Mouse (Mus musculus) olfactory bulb, adult 2 months (tissue): Measurements from ENCODE around the gene Efnb2. TPM values are rescaled to one million over a fixed set of nuclear protein-coding genes. Genes with fewer than 3 reads are reported as not detected.

Source experiments
- H3K27ac ChIP-seq: fragments of 200-500 bp; 2 replicates; pipeline ENCODE4 v1.5.1; 2012; ENCODE audit warnings: low read depth, low read length; ENCODE audit not compliant: insufficient read depth
- H3K4me1 ChIP-seq: fragments of 200-500 bp; 2 replicates; pipeline ENCODE4 v1.6.1; 2012; ENCODE audit warnings: low read length; ENCODE audit not compliant: control insufficient read depth, insufficient read depth
- H3K4me3 ChIP-seq: fragments of 200-500 bp; 2 replicates; pipeline ENCODE4 v1.5.1; 2012; ENCODE audit warnings: mild to moderate bottlenecking, low read depth, low read length, moderate library complexity; ENCODE audit not compliant: insufficient read depth
- CTCF ChIP-seq: fragments of 200-500 bp; IDR thresholded peaks from 2 replicates; pipeline ENCODE4 v1.5.1; 2012; ENCODE audit warnings: low read depth, mild to moderate bottlenecking, low read length, moderate library complexity; ENCODE audit not compliant: insufficient read depth
- POLR2A ChIP-seq: fragments of 200-500 bp; IDR thresholded peaks from 2 replicates; pipeline ENCODE4 v1.6.1; 2012; ENCODE audit warnings: mild to moderate bottlenecking, low read depth, low read length, moderate library complexity; ENCODE audit not compliant: insufficient read depth
- WGBS: fragments of 180-500 bp; shearing (Covaris S2); methylation state at CpG from one replicate; pipeline ENCODE4 v1.1.7; 2018; 5-methylcytosine and 5-hydroxymethylcytosine counted together
- polyA plus RNA-seq: library from polyadenylated mRNA; stranded (reverse); fragments of >200 nt; gene quantifications from 2 replicates; pipeline ENCODE4 v1.2.4, GENCODE M21; 2012; ENCODE audit warnings: low replicate concordance; ENCODE audit not compliant: missing spikeins, insufficient read depth, insufficient read length

The Efnb2 gene
- polyA plus RNA-seq, 1 experiment: not detected

DNA sequence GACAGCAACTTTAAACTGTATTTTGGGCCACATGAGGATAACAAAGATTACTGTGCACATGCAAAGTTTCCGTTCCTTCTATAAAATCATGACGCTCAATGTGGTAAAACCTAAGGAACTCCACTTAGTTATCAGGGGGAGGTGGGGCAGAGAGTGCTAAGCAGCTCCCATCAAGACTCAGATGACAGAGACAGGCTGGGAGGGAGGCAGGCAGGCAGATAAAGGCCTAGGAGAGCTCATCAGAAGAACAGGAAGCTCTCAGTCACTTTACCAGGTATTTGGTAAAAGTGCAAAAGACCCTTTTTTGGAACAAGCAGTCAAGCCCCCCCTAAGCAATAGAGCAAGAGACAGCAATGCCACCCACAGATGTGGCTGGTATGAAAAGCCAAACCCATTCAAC, 24.5 kb upstream of the Efnb2 start:
- peaks cover 8% of the 10 kb centered on the region; the same call in 1 of the 2 replicates for H3K4me1 ChIP-seq
- no peak overlapping the region for H3K27ac ChIP-seq
- no peak for TF ChIP-seq CTCF
- no peak for TF ChIP-seq POLR2A
- WGBS: 53% methylated on average over 2 of the region's 2 CpGs
- no peak overlapping the region for H3K4me3 ChIP-seq

DNA sequence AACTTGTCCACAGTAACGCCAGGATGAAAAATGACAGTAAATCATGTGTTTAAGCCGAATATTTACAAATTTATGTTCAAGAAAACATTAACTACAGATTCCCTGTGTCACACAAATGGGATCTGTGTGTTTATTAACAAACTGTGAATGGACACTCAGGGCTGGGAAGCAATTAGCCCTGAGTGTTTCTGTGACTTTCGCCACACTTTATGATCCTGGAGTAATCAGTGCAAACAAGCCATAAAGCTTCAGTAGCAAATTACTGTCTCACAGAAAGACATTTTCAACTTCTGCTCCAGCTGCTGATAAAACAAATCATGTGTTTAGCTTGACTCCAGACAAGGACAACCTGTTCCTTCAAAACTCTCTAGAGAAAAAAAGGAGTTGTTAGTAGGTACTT, 21.7 kb upstream of the Efnb2 start:
- Histone ChIP-seq H3K4me3 (no peak overlapping the region), H3K4me1 (peaks cover 8% of the 10 kb centered on the region; the same call in 1 of the 2 replicates), H3K27ac (no peak overlapping the region)
- 85% methylated on average over 3 of the region's 3 CpGs for WGBS
- no peak for TF ChIP-seq POLR2A
- no peak for TF ChIP-seq CTCF

DNA sequence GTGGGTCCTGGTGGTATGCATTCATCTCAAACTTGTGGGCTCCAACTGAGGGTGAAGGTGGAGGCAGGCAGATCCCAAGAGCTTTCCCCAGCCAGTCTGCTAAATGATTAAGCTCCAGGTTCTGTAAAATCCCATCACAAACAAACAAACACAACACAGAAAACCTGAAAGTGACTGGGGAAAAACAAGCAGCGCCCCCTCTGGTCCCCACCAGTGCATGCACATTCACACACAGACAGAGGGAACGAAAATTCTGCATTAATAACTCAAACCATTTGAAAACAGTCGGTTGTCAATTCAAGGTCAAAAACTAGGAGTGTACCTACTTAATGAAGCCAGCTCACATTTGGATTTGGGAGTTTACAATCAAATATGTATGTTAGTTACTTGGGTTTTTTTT, 17.2 kb upstream of the Efnb2 start:
- Histone ChIP-seq H3K4me3 (no peak overlapping the region), H3K4me1 (no peaks in the 10 kb centered on the region), H3K27ac (no peak overlapping the region)
- 85% methylated on average over 3 of the region's 3 CpGs for WGBS
- TF ChIP-seq POLR2A (no peak), CTCF (no peak)

DNA sequence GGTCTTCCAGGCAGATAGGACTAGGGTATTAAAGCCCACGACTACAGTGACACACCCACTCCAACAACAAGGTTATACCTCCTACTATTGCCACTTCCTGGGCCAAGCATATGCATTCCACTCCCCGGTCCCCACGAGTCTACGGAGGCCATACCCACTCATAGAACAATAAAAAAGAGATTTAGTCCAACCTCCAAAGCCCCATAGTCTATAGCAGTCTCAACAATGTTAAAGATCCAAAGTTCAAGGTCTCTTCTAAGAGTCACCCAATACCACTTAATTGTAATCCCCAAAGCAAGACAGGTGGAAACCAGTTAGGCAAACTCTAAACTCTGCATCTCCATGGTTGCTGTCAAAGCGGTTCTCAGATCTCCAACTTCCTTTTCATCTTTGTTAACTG, 13.8 kb upstream of the Efnb2 start:
- H3K27ac ChIP-seq: no peak overlapping the region
- H3K4me1 ChIP-seq: no peaks in the 10 kb centered on the region
- WGBS: 81% methylated on average over 5 of the region's 5 CpGs
- H3K4me3 ChIP-seq: no peak overlapping the region
- TF ChIP-seq POLR2A (no peak), CTCF (no peak)

DNA sequence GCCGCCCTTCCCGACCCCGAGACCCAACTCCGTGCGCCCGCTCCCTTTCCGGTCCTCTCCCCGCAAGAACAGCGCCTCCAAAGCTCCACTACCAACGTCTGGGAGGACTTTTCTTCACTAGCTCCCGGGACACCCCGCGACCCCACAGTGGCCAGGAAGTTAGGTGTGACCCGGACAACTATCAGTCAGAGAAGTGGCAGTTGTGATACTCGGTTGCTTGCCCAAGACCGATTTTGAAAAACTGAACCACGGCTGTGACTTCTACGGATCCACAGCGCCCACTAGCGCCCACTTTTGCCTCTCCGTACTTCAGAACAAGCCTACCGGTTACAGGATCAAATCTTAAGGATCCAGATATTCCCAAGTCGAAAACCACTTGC, 707 bp upstream of the Efnb2 start:
- Histone ChIP-seq H3K27ac (peak overlapping the region; percentile 5; the same call in 1 of the 2 replicates), H3K4me1 (peaks cover 4% of the 10 kb centered on the region; the same call in 1 of the 2 replicates), H3K4me3 (peak overlapping the region; percentile 72)
- under 1% methylated on average over 23 of the region's 23 CpGs for WGBS
- TF ChIP-seq CTCF: peak; percentile 65
- TF ChIP-seq POLR2A: no peak

DNA sequence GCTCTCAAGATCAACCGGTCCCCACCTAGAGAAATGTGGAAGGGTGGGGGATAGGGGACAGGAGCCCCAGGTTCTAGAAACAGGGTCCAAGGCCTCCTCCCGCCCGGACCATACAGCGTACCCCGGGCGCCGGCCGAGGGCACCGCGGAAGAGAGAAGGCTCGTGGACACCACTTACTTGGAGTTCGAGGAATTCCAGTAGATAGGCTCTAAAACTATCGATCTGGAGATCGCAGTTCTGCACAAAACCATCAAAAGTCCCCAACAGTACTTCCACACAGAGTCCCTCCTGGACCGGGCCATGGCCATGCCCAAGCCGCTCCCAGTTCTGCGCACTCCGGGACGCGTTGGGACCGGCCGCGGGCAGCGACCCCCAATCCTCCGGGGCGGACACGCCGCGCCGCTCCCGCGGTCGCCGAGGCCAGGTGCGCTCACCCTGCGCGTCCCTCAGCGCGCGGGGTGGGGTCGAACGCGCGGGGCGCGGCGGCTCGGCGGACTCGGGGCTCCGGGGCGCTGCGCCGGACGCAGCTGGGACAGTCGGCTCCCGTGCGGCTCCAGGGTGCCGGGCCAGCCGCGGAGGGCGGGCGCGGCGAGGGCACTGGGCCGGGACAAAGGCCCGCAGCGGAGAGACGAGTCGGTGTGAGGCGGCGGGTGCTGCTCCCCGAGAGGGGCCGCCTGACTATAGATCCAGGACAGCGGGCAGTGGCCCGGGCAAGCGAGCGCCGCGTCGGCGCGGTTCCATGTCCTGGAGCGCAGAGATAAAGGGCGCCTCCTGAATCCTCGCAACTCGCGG, 539 bp downstream of the Efnb2 start:
- Histone ChIP-seq H3K4me3 (peak overlapping the region; percentile 72), H3K4me1 (peaks cover 4% of the 10 kb centered on the region; the same call in 1 of the 2 replicates), H3K27ac (peak overlapping the region; percentile 18)
- TF ChIP-seq POLR2A (no peak), CTCF (no peak)
- WGBS: under 1% methylated on average over 88 of the region's 88 CpGs

DNA sequence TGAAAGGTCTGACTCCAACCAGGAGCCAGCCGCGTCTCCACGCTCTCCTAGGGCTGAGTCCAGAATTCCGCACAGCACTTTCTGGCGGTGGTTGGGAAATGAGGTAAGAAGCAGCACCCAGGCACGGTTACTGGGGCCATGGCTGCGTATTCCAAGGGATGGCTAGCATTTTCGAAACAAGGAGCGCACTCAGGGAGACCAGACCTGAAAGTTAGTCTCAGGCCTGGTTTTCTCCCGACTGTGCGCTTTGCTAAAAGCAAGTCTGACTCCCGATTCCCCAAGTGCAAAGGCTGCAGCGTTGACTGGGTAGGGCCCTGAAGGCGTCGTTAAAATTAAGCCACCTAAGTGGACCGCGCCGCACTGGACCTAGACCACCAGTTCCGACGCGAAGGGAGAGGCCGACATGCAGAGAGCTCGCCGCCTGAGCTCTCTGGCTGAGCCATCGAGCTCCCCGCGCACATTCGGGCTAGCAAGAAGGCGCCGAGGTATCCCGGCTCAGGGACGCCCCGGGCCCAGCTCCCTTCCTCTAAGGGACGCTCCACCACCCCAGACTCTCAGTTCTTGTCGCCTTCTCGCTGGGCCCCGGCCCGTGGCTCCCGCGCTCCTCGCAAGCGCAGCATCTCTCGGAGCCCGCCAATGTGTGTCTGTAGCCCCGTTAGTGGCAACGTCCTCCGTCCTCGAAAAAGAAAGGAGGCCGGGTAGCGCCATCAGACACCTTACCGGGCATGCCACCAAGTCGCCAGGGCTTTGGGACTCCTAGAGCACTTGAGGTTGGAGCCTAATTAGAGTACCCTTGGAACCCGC, 1.3 kb downstream of the Efnb2 start:
- WGBS: 1% methylated on average over 53 of the region's 53 CpGs

DNA sequence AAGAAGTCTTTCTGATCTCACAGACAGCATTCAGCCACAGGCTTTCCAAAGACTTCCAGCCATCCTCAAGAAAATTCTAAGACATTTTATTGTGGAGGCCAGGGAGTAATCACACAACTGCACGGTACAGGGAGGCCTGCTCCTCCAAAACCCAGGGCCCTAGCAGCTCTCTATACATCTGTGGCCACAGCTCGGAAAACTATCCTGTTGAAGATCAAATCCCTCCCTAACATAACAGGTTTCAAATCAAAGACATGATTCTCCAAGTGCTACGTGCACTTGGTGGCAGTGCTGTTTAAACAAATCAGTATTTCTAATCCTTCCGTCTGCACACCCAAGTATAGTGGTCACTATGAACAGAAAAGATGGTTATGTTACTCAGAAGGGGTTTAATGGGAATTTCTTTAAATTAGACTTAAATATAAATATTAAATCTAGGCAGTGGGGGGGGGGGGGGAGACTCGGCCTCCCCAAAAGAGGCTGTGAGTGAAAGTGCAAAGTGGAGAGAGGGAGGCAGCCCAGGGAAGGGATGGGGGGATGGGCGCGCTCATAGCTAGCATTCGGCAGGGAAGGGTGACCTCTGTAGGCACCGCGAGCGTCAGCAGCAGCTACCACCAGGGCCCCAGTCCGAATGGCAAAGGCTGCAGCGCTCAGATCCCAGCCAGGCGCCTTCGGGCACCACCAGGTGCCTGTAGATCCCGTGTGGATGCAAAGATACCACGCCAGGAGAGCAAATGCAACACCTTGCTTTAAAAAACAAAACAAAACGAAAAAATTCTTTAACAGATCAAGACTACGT, 2.4 kb downstream of the Efnb2 start:
- H3K27ac ChIP-seq: peak overlapping the region; percentile 31; the same call in 1 of the 2 replicates
- TF ChIP-seq POLR2A: no peak
- peak; percentile 51 for TF ChIP-seq CTCF
- 10% methylated on average over 19 of the region's 19 CpGs for WGBS
- H3K4me3 ChIP-seq: peak overlapping the region; percentile 34
- H3K4me1 ChIP-seq: peaks cover 9% of the 10 kb centered on the region

More for the DNA sequence above, 1.3 kb downstream of the Efnb2 start:
- TF ChIP-seq POLR2A (no peak), CTCF (no peak)
- Histone ChIP-seq H3K4me1 (peaks cover 9% of the 10 kb centered on the region), H3K4me3 (peak overlapping the region; percentile 72), H3K27ac (peak overlapping the region; percentile 56)
